Mouse (Mus musculus): Measurements from ENCODE around the gene Foxd1. TPM values are rescaled to one million over a fixed set of nuclear protein-coding genes. Genes with fewer than 3 reads are reported as not detected.
A peak's percentile ranks its signal among the peaks of the same experiment; 100 is the strongest.

The Foxd1 gene
- polyA plus RNA-seq, 2 experiments = under 0.01 TPM; not detected in 1

GRCm38 (mm10) chr13:98391635-98391990 lies 37.6 kb downstream of the Foxd1 start:
- Histone ChIP-seq H3K9ac (replicated peaks) (no peak overlapping the region), H3K27ac (no peak overlapping the region), H3K36me3 (replicated peaks; ENCODE audit: control insufficient read depth, insufficient read depth, low read depth) (no peaks in the 10 kb centered on the region), H3K4me2 (ENCODE audit: low read depth) (peak overlapping the region; percentile 50), H3K9me3 (ENCODE audit: control insufficient read depth, low read length) (no peaks in the 10 kb centered on the region), H3K4me1 (replicated peaks; ENCODE audit: control insufficient read depth in 2 of 2, insufficient read depth in 2 of 2, low read length in 1 of 2) (no peaks in the 10 kb centered on the region), H3K27me3 (ENCODE audit: control insufficient read depth, insufficient read depth, low read length) (peaks cover 44% of the 10 kb centered on the region), H3K4me3 (ENCODE audit: insufficient read depth in 1 of 2, low read depth in 2 of 2, low read length in 2 of 2) (no peak overlapping the region; a peak in 1 of 4 replicates)
- WGBS (ENCODE audit: insufficient replicate concordance) = 4% methylated on average over 4 of the region's 4 CpGs
- no peak for DNase-seq (ENCODE audit: low read depth in 3 of 3, low spot score in 3 of 3)
- TF ChIP-seq EP300 (IDR thresholded peaks at IDR 0.05; ENCODE audit: low read depth) (no peak), CTCF (IDR thresholded peaks at IDR 0.05; ENCODE audit: low read depth) (no peak)
- no peak for ATAC-seq (ENCODE audit: insufficient read depth)

GRCm38 (mm10) chr13:98392031-98392430 lies 38.0 kb downstream of the Foxd1 start:
- 21% methylated on average over 6 of the region's 6 CpGs for WGBS (ENCODE audit: insufficient replicate concordance)
- Histone ChIP-seq H3K27me3 (ENCODE audit: control insufficient read depth, insufficient read depth, low read length) (peaks cover 44% of the 10 kb centered on the region), H3K4me2 (ENCODE audit: low read depth) (no peak overlapping the region), H3K4me3 (ENCODE audit: insufficient read depth in 1 of 2, low read depth in 2 of 2, low read length in 2 of 2) (no peak overlapping the region), H3K9ac (replicated peaks) (no peak overlapping the region), H3K4me1 (replicated peaks; ENCODE audit: control insufficient read depth in 2 of 2, insufficient read depth in 2 of 2, low read length in 1 of 2) (no peaks in the 10 kb centered on the region), H3K27ac (no peak overlapping the region), H3K36me3 (replicated peaks; ENCODE audit: control insufficient read depth, insufficient read depth, low read depth) (no peaks in the 10 kb centered on the region), H3K9me3 (ENCODE audit: control insufficient read depth, low read length) (no peaks in the 10 kb centered on the region)
- DNase-seq (ENCODE audit: low read depth in 3 of 3, low spot score in 3 of 3) (no peak), ATAC-seq (ENCODE audit: insufficient read depth) (no peak)
- TF ChIP-seq EP300 (IDR thresholded peaks at IDR 0.05; ENCODE audit: low read depth) (no peak), CTCF (IDR thresholded peaks at IDR 0.05; ENCODE audit: low read depth) (no peak)

GRCm38 (mm10) chr13:98393356-98394070 lies 39.5 kb downstream of the Foxd1 start:
- Histone ChIP-seq H3K9ac (replicated peaks) (no peak overlapping the region), H3K27me3 (ENCODE audit: control insufficient read depth, insufficient read depth, low read length) (peaks cover 44% of the 10 kb centered on the region), H3K4me1 (replicated peaks; ENCODE audit: control insufficient read depth in 2 of 2, insufficient read depth in 2 of 2, low read length in 1 of 2) (no peaks in the 10 kb centered on the region), H3K36me3 (replicated peaks; ENCODE audit: control insufficient read depth, insufficient read depth, low read depth) (no peaks in the 10 kb centered on the region), H3K4me2 (ENCODE audit: low read depth) (no peak overlapping the region), H3K4me3 (ENCODE audit: insufficient read depth in 1 of 2, low read depth in 2 of 2, low read length in 2 of 2) (no peak overlapping the region), H3K9me3 (ENCODE audit: control insufficient read depth, low read length) (no peaks in the 10 kb centered on the region), H3K27ac (no peak overlapping the region)
- DNase-seq (ENCODE audit: low read depth in 3 of 3, low spot score in 3 of 3) (no peak), ATAC-seq (ENCODE audit: insufficient read depth) (no peak)
- TF ChIP-seq EP300 (IDR thresholded peaks at IDR 0.05; ENCODE audit: low read depth) (no peak), CTCF (IDR thresholded peaks at IDR 0.05; ENCODE audit: low read depth) (no peak)
- WGBS (ENCODE audit: insufficient replicate concordance) = 22% methylated on average over 10 of the region's 10 CpGs

Other genes starting within 250 kb of the Foxd1 start
- 0.11 and 0.34 TPM in 2 replicates for gene Arhgef28, start 147.8 kb upstream of the Foxd1 start, polyA plus RNA-seq (2012; rRNA removed)
- 0.42 and 0.52 TPM in 2 replicates for gene Arhgef28, start 147.8 kb upstream of the Foxd1 start, polyA plus RNA-seq (2014; fragmentation: Nextera tagmentation; extraction: Ambion mirVana)
- gene Utp15, start 91.2 kb upstream of the Foxd1 start, polyA plus RNA-seq (2012; rRNA removed) = 4.8 and 6.1 TPM in 2 replicates
- 11.8 and 13.2 TPM in 2 replicates for gene Utp15, start 91.2 kb upstream of the Foxd1 start, polyA plus RNA-seq (2014; fragmentation: Nextera tagmentation; extraction: Ambion mirVana)
- 6.7 and 10.0 TPM in 2 replicates for gene Ankra2, start 91.2 kb upstream of the Foxd1 start, polyA plus RNA-seq (2012; rRNA removed)
- gene Ankra2, start 91.2 kb upstream of the Foxd1 start, polyA plus RNA-seq (2014; fragmentation: Nextera tagmentation; extraction: Ambion mirVana) = 8.0 and 8.7 TPM in 2 replicates
- not detected in 2 replicates for gene Gm21976, start 74.4 kb upstream of the Foxd1 start, polyA plus RNA-seq (2012; rRNA removed)
- not detected in 2 replicates for gene Gm21976, start 74.4 kb upstream of the Foxd1 start, polyA plus RNA-seq (2014; fragmentation: Nextera tagmentation; extraction: Ambion mirVana)
- gene Btf3, start 37.2 kb upstream of the Foxd1 start, polyA plus RNA-seq (2012; rRNA removed) = 184 and 339 TPM in 2 replicates
- gene Btf3, start 37.2 kb upstream of the Foxd1 start, polyA plus RNA-seq (2014; fragmentation: Nextera tagmentation; extraction: Ambion mirVana) = 398 and 401 TPM in 2 replicates
- 0.85 and 0.95 TPM in 2 replicates for gene Gm10320, start 137.8 kb downstream of the Foxd1 start, polyA plus RNA-seq (2012; rRNA removed)
- 0.96 and 1.1 TPM in 2 replicates for gene Gm10320, start 137.8 kb downstream of the Foxd1 start, polyA plus RNA-seq (2014; fragmentation: Nextera tagmentation; extraction: Ambion mirVana)

All from liver, embryonic 14.5 days (tissue).